Mouse (Mus musculus) myocyte (in vitro differentiated cells): ENCODE results near the gene Larp4b.

Source experiments
- E2F4 ChIP-seq: IDR thresholded peaks from one replicate; pipeline ENCODE4 v1.6.1; 2011; ENCODE audit warnings: mild to moderate bottlenecking, control low read depth, moderate library complexity; ENCODE audit not compliant: insufficient read depth
- MYOD1 ChIP-seq, 3 experiments: IDR thresholded peaks; one replicate each; pipeline ENCODE4 v1.6.1; 2011; ENCODE audit warnings: control low read depth in 2 of 3, low read depth in 2 of 3, mild to moderate bottlenecking in 2 of 3, moderate library complexity in 1 of 3; ENCODE audit not compliant: insufficient read length in 2 of 3, control insufficient read depth in 1 of 3
- POLR2A ChIP-seq: IDR thresholded peaks from one replicate; pipeline ENCODE4 v1.6.1; 2011; ENCODE audit warnings: low read depth, mild to moderate bottlenecking, control low read depth, moderate library complexity; ENCODE audit not compliant: insufficient read length
- POLR2AphosphoS2 ChIP-seq: IDR thresholded peaks from one replicate; pipeline ENCODE4 v1.6.1; 2011; ENCODE audit warnings: low read depth, control low read depth; ENCODE audit not compliant: insufficient read length
- SRF ChIP-seq: IDR thresholded peaks from one replicate; pipeline ENCODE4 v1.6.1; 2011; ENCODE audit warnings: low read depth; ENCODE audit not compliant: control insufficient read depth, insufficient read length
- TCF12 ChIP-seq: IDR thresholded peaks from one replicate; pipeline ENCODE4 v1.6.1; 2011; ENCODE audit warnings: mild to moderate bottlenecking, control low read depth; ENCODE audit not compliant: poor library complexity, insufficient read depth, severe bottlenecking
- TCF3 ChIP-seq: IDR thresholded peaks from one replicate; pipeline ENCODE4 v1.6.1; 2011; ENCODE audit warnings: low read depth, control low read depth; ENCODE audit not compliant: insufficient read length
- USF1 ChIP-seq: IDR thresholded peaks from one replicate; pipeline ENCODE4 v1.6.1; 2011; ENCODE audit warnings: low read depth, mild to moderate bottlenecking, control low read depth, moderate library complexity

GRCm38 (mm10) chr13:9151619-9152018, 57.9 kb downstream of the Larp4b start:
- TF ChIP-seq E2F4 (no peak), POLR2A (no peak), TCF3 (no peak), USF1 (no peak), SRF (no peak), TCF12 (no peak), MYOD1 (IDR thresholded peaks at IDR 0.05; ENCODE audit: control insufficient read depth in 1 of 3, insufficient read length in 2 of 3, low read depth in 2 of 3) (no peak), POLR2AphosphoS2 (no peak)
